Mouse (Mus musculus): ENCODE results near the gene D17H6S53E. TPM values are rescaled to one million over a fixed set of nuclear protein-coding genes. Genes with fewer than 3 reads are reported as not detected.

D17H6S53E gene
- polyA plus RNA-seq (2015; fragmentation: Nextera tagmentation; extraction: Ambion mirVana) = 8.7 and 9.7 TPM in 2 replicates

DNA sequence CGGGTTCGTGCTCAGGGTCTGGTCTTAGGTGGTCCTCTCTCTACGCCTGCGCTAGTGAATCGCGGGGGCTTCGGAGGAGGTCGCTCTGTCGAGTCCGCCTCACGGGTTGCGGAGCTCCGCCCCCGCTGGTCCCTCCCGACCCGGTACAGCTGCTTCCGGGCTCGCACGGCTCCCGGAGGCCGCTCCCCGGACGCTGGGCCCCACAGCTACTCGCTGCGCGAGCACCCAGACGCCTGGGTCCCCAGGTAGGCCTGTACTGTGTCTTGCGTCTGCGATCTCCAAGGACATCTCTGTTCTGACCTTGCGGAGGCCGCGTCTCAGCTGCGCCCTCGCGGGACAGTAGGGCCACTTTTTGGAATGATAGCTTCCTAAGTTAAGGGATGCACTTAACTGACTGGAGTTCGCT lies at the start of gene D17H6S53E:
Gene D17H6S53E (plus strand): TSS at position 168 of the 406 bp plus-strand sequence.
- H3K4me1 ChIP-seq = peaks cover 41% of the 10 kb centered on the region
- H3K4me3 ChIP-seq = peak within 1 kb of the TSS; percentile 79
- peak within 1 kb of the TSS; percentile 91 for H3K9ac ChIP-seq
- peaks cover 47% of the 10 kb centered on the region for H3K36me3 ChIP-seq
- no peaks in the 10 kb centered on the region for H3K9me3 ChIP-seq
- WGBS = under 1% methylated on average over 36 of the region's 36 CpGs
- peak within 1 kb of the TSS; percentile 85 for H3K4me2 ChIP-seq
- no peaks in the 10 kb centered on the region for H3K27me3 ChIP-seq (replicated peaks)
- H3K27ac ChIP-seq (replicated peaks) = peak within 1 kb of the TSS; percentile 89
- peak; percentile 53; the same call in 1 of the 2 replicates for ATAC-seq (ENCODE audit: extremely low read depth, insufficient number of reproducible peaks, low FRiP score, low TSS enrichment)

DNA sequence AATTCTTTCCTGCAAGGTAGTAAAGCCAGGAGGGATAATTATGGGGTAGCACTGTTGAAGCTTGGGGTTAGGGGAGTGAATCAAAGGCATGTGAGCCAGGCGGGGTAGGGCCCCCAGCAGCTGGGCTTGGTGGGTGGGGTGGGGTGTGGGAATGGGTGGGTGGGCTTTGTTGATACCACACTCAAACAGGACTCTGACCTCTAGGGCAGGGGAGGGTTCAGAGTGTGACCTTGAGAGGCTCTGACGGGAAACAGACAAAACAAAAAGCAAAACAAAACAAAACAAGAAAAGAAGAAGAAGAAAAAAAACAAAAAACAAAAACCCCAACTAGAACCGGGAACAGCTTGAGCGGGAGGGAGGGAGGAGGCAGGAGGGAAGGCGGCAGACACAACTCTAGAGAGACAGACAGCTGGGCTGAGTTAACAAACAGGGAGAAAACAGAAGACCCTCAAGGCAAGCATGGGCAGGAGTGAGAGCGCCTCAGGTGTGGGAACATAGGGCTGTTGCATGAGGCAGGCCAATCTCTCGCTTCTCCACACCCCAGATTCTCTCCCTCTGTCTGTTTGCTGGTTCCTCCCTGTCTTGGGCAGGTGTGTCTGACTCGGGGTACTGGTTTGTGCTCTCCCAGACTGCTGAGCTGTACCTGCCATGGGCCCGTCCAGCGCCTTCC lies 49.5 kb upstream of the D17H6S53E start, which contains the start of gene Ly6g6e:
Gene Ly6g6e (plus strand): TSS at position 396 of the 670 bp plus-strand sequence.
- Histone ChIP-seq H3K4me1 (peaks cover 29% of the 10 kb centered on the region), H3K4me2 (peak within 1 kb of the TSS; percentile 67), H3K36me3 (no peaks in the 10 kb centered on the region), H3K4me3 (peak within 1 kb of the TSS; percentile 41), H3K9me3 (peaks cover 2% of the 10 kb centered on the region; the same call in 1 of the 2 replicates), H3K27ac (replicated peaks) (peak within 1 kb of the TSS; percentile 13; the same call in 1 of the 2 replicates), H3K27me3 (replicated peaks) (peaks cover 15% of the 10 kb centered on the region), H3K9ac (peak within 1 kb of the TSS; percentile 70)
- 36% methylated on average over 10 of the region's 10 CpGs for WGBS
- ATAC-seq (ENCODE audit: extremely low read depth, insufficient number of reproducible peaks, low FRiP score, low TSS enrichment) = no peak

DNA sequence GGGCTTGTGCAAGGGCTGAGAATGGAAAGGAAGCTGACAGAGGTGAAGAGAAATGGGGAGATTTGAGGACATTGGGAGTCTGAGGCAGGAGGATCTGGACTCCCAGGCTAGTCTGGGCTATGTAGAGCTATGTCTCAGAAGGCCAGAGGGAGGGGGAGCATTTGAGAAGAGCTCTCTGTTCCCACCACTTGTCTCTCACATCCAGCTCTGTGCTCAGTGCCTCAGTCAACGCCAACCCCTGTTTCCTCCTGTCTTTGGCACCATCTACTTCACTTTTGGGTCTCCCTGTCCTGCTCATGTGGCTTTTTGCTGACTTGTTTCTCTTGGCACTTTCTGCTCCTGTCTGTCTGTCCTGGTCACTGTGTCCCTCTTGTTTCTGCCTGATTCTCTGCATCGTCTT lies 48.9 kb upstream of the D17H6S53E start:
- peak overlapping the region; percentile 41 for H3K4me3 ChIP-seq
- whole genome bisulfite sequencing = 36% methylated on average over 2 of the region's 2 CpGs
- peak overlapping the region; percentile 70 for H3K9ac ChIP-seq
- H3K27me3 ChIP-seq (replicated peaks) = peaks cover 20% of the 10 kb centered on the region
- ATAC-seq (ENCODE audit: extremely low read depth, insufficient number of reproducible peaks, low FRiP score, low TSS enrichment) = no peak
- H3K36me3 ChIP-seq = no peaks in the 10 kb centered on the region
- peaks cover 2% of the 10 kb centered on the region; the same call in 1 of the 2 replicates for H3K9me3 ChIP-seq
- peaks cover 29% of the 10 kb centered on the region for H3K4me1 ChIP-seq
- peak overlapping the region; percentile 13; the same call in 1 of the 2 replicates for H3K27ac ChIP-seq (replicated peaks)
- H3K4me2 ChIP-seq = peak overlapping the region; percentile 67

DNA sequence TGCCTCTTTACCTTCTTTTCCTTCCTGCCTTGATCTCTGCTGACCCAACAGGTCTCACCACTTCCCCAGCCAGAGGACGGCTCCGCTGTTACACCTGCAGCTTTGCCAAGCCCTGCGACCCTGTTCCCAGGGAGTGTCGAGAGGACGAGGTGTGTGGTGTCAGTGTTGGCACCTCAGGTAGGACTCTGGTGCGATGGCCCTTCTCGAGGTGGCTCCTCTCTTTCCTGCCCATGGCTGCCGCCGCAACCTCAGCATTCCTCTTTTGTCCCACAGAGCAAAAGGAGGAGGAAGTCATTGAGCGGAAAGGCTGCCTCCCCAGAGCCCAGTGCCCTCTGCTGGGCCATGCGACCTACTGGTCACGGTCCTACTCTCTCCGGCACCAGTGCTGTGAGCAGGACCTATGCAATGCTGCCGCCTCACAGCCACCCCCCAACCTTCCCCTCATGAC lies 48.4 kb upstream of the D17H6S53E start, which contains the start of gene Ly6g6d:
Gene Ly6g6d (minus strand): TSS at position 280 of the 448 bp plus-strand sequence.
- no peaks in the 10 kb centered on the region for H3K36me3 ChIP-seq
- peaks cover 29% of the 10 kb centered on the region for H3K4me1 ChIP-seq
- peak within 1 kb of the TSS; percentile 41 for H3K4me3 ChIP-seq
- peaks cover 20% of the 10 kb centered on the region for H3K27me3 ChIP-seq (replicated peaks)
- peaks cover 2% of the 10 kb centered on the region; the same call in 1 of the 2 replicates for H3K9me3 ChIP-seq
- H3K9ac ChIP-seq = peak within 1 kb of the TSS; percentile 70
- 9% methylated on average over 14 of the region's 14 CpGs for WGBS
- no peak for ATAC-seq (ENCODE audit: extremely low read depth, insufficient number of reproducible peaks, low FRiP score, low TSS enrichment)
- peak within 1 kb of the TSS; percentile 13; the same call in 1 of the 2 replicates for H3K27ac ChIP-seq (replicated peaks)
- H3K4me2 ChIP-seq = peak within 1 kb of the TSS; percentile 67

DNA sequence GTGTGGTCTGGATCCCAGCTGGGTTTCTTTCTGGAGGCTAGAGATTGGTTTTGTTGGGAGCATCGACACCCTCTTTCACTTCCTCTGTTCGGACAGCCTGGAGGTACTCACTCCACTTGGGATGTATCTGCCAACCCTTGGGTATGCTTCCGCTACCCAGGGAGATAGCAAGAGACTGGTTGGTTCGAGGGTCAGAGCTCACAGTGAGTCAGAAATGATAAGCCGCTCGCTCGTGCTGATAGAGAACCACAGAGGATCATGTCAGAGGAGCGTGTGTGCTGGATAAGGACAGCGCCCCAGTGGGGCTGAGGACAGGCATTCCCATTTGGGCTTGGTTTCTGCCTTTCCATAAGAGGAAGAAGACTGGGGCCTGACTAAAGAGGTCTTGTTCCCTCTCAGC lies 46.4 kb upstream of the D17H6S53E start:
- Histone ChIP-seq H3K4me1 (peaks cover 29% of the 10 kb centered on the region), H3K4me2 (peak overlapping the region; percentile 58), H3K36me3 (no peaks in the 10 kb centered on the region), H3K27ac (replicated peaks) (no peak overlapping the region), H3K9ac (peak overlapping the region; percentile 48), H3K9me3 (peaks cover 2% of the 10 kb centered on the region; the same call in 1 of the 2 replicates), H3K27me3 (replicated peaks) (peaks cover 27% of the 10 kb centered on the region), H3K4me3 (peak overlapping the region; percentile 10)
- 9% methylated on average over 9 of the region's 9 CpGs for WGBS
- ATAC-seq (ENCODE audit: extremely low read depth, insufficient number of reproducible peaks, low FRiP score, low TSS enrichment) = no peak

DNA sequence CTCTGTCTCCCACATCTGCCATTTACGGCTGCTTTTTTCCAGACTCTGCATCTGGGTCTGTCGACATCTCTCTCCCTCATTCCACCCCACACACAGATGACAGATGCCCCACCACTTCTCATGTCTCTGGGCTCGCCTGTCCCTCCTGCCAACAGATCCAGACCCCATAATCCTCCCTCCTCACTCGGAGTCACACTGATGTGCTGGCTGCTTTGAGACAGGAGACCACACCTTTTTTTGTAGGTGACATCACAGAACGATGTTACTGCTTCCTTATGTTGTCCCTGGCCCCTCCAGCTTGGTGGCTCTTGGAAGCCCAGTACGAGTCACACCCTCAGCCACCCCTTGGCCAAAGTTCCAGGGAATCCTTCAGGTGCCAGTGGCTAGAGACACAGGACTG lies 45.9 kb upstream of the D17H6S53E start:
- Histone ChIP-seq H3K27ac (replicated peaks) (no peak overlapping the region), H3K4me1 (peaks cover 29% of the 10 kb centered on the region), H3K4me2 (peak overlapping the region; percentile 58), H3K27me3 (replicated peaks) (peaks cover 27% of the 10 kb centered on the region), H3K9me3 (peaks cover 2% of the 10 kb centered on the region; the same call in 1 of the 2 replicates), H3K36me3 (no peaks in the 10 kb centered on the region), H3K9ac (peak overlapping the region; percentile 48), H3K4me3 (peak overlapping the region; percentile 10)
- ATAC-seq (ENCODE audit: extremely low read depth, insufficient number of reproducible peaks, low FRiP score, low TSS enrichment) = no peak
- 27% methylated on average over 6 of the region's 6 CpGs for WGBS

DNA sequence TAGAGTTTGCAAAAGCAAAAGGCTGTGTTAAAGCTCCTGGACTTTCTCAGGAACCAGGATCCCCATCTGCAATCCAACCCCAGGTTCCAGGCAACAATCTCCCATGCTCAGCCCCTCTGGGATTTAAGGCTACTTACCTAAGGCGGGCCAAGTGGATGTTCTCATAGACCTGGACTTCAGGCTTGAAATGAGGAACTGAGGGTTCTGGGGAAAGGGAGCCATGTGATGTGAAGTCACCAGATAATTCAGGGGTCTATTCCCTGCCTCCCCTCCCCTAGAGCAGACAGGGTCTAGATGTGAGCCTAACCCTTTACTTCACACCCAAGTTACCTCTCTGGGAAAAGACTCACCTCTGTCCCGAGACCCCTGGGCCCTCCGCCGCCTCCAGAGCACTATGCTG lies 45.5 kb upstream of the D17H6S53E start:
- no peaks in the 10 kb centered on the region for H3K36me3 ChIP-seq
- no peak overlapping the region for H3K27ac ChIP-seq (replicated peaks)
- peaks cover 27% of the 10 kb centered on the region for H3K27me3 ChIP-seq (replicated peaks)
- no peaks in the 10 kb centered on the region for H3K9me3 ChIP-seq
- no peak overlapping the region for H3K4me2 ChIP-seq
- H3K9ac ChIP-seq = no peak overlapping the region
- H3K4me3 ChIP-seq = no peak overlapping the region
- WGBS = 91% methylated on average over 4 of the region's 4 CpGs
- no peak for ATAC-seq (ENCODE audit: extremely low read depth, insufficient number of reproducible peaks, low FRiP score, low TSS enrichment)
- H3K4me1 ChIP-seq = peaks cover 31% of the 10 kb centered on the region

DNA sequence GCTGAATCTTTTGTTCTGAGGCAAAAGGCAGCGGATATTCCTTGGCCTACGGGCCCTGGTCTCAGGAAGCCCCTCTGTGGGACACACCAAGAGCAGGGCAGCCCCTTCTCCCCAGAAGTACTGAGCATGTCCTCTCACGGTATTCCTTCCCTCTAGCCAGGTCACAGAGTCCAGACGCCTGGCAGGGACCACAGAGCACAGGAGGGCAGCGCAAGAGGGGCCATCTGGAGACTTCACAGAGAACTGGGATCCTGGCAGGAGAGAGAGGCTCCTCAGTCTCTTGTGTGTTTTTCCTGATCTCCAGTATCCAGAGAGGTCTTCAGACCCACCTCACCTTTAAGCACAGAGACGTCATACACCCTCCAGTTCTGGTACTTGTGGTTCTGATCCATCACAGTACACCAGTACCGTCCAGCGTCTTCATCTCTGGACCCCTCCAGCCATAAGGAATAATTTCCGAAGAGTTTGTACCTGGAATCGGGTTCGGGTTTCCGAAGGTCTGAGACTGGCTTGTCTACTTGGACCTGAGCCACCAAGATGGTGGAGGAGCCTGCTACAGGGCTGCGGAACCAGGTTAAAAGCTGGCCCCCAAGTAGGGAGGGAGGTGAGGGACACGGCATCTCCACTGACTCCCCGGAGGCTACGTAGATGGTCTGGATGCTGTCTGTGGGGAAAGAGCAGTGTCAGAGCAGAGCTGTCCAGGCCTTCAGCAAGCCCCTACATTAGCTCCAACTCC lies 43.2 kb upstream of the D17H6S53E start:
- H3K27ac ChIP-seq (replicated peaks) = no peak overlapping the region
- H3K4me3 ChIP-seq = no peak overlapping the region
- no peak overlapping the region for H3K9ac ChIP-seq
- H3K4me2 ChIP-seq = no peak overlapping the region
- WGBS = 78% methylated on average over 16 of the region's 16 CpGs
- H3K36me3 ChIP-seq = no peaks in the 10 kb centered on the region
- H3K4me1 ChIP-seq = peaks cover 18% of the 10 kb centered on the region
- no peak for ATAC-seq (ENCODE audit: extremely low read depth, insufficient number of reproducible peaks, low FRiP score, low TSS enrichment)
- peaks cover 26% of the 10 kb centered on the region for H3K27me3 ChIP-seq (replicated peaks)
- no peaks in the 10 kb centered on the region for H3K9me3 ChIP-seq

DNA sequence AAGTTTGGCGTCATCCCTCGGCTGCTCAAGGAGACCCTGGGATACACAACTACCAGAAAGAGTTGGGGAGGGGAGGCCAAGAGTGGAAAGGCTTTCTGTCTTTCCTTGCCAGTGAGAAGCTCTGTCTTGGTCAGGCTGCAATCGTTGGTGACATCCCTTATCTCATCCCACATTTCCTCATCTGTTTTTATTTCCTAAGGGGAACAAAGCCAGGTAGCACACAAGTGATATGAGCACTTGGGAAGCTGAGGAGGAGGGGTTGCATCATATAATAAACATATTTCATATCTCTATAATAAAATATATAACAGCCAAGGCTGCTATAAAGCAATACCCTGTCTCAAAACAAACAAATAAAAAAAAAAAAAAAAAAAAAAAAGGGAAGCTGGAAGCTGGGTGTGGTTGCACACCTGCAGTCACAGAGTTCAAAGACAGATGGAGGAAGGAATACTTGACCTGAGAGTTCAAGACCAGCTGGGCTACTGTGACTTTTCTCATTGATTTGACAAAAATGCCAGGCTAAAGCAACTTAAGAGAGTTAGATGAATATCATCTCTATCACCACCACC lies 42.2 kb upstream of the D17H6S53E start:
- no peaks in the 10 kb centered on the region for H3K36me3 ChIP-seq

DNA sequence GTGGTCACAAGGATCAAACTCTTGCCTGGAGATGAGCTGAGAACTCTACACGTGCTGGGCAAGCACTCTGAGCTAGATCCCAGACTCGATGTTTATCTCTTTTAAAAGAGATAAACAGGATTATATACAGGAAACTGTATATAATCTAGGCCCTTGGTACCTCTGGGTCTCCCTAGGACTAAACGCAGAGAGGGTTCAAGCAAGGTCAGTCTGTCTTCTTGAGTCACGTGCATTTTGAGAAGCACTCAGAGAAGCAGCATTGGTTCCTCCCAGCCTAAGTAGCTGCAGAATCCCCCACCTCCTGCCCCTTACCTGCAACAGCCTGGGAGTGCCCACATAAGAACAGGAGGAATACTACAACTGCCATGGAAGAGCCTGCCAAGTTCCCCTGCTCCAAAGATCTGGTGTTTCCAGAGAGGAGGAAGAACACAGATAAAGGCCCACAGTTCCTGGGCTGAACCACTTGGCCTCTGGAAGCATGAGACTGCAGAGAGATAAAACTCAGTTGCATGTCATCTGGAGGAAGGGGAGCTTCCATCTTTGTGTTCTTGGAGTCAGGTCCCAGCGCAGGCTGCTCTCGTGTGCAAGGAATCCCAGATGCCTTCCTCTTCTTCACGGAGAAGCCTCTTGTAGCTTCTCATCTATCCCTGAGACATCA lies 40.8 kb upstream of the D17H6S53E start, which contains the start of gene Ly6g6f:
Gene Ly6g6f (minus strand): TSS at position 403 of the 658 bp plus-strand sequence.
- ATAC-seq (ENCODE audit: extremely low read depth, insufficient number of reproducible peaks, low FRiP score, low TSS enrichment) = no peak
- 43% methylated on average over 7 of the region's 7 CpGs for WGBS
- no peak within 1 kb of the TSS for H3K4me3 ChIP-seq
- H3K4me1 ChIP-seq = peaks cover 16% of the 10 kb centered on the region
- H3K9me3 ChIP-seq = no peaks in the 10 kb centered on the region
- no peak within 1 kb of the TSS for H3K4me2 ChIP-seq
- peaks cover 21% of the 10 kb centered on the region for H3K27me3 ChIP-seq (replicated peaks)
- H3K27ac ChIP-seq (replicated peaks) = no peak within 1 kb of the TSS
- H3K9ac ChIP-seq = no peak within 1 kb of the TSS
- no peaks in the 10 kb centered on the region for H3K36me3 ChIP-seq

More for the DNA sequence above, 42.2 kb upstream of the D17H6S53E start:
- no peak overlapping the region for H3K4me2 ChIP-seq
- ATAC-seq (ENCODE audit: extremely low read depth, insufficient number of reproducible peaks, low FRiP score, low TSS enrichment) = no peak
- H3K9me3 ChIP-seq = no peaks in the 10 kb centered on the region
- no peak overlapping the region for H3K9ac ChIP-seq
- 52% methylated on average over 3 of the region's 3 CpGs for WGBS
- peaks cover 20% of the 10 kb centered on the region for H3K4me1 ChIP-seq
- no peak overlapping the region for H3K4me3 ChIP-seq
- no peak overlapping the region for H3K27ac ChIP-seq (replicated peaks)
- H3K27me3 ChIP-seq (replicated peaks) = peaks cover 21% of the 10 kb centered on the region
